Mouse (Mus musculus) ES-Bruce4 (cell line): ENCODE results near the gene Plp1.
A peak's percentile ranks its signal among the peaks of the same experiment; 100 is the strongest.

Source experiments
- CTCF ChIP-seq: IDR thresholded peaks from one replicate; pipeline ENCODE4 v1.8.1; 2011; ENCODE audit warnings: low read depth, low read length
- EP300 ChIP-seq: IDR thresholded peaks from 2 replicates; pipeline ENCODE4 v1.6.1; 2011; ENCODE audit warnings: low read depth, low read length; ENCODE audit not compliant: insufficient read depth
- POLR2A ChIP-seq: IDR thresholded peaks from one replicate; pipeline ENCODE4 v1.8.1; 2011; ENCODE audit warnings: low read length; ENCODE audit not compliant: insufficient read depth

- TF ChIP-seq CTCF (no peak), POLR2A (no peak), EP300 (peak; percentile 53; the same call in 1 of the 2 replicates)
These were observed 6.1 kb downstream of the Plp1 start for GRCm38 (mm10) chrX:136828610-136829009.
